Mouse (Mus musculus) thymus, adult 18-20 months (tissue): ENCODE data around the gene Serpina6.

ENCODE experiments used
- DNase-seq, 2 experiments: peaks; one replicate each; pipeline ENCODE4 v3.0.0; 2022; ENCODE audit warnings: mixed read lengths in 2 of 2

The Serpina6 gene

GRCm38 (mm10) chr12:103655123-103656044, 1.6 kb downstream of the Serpina6 start:
- DNase-seq: no peak

DNA sequence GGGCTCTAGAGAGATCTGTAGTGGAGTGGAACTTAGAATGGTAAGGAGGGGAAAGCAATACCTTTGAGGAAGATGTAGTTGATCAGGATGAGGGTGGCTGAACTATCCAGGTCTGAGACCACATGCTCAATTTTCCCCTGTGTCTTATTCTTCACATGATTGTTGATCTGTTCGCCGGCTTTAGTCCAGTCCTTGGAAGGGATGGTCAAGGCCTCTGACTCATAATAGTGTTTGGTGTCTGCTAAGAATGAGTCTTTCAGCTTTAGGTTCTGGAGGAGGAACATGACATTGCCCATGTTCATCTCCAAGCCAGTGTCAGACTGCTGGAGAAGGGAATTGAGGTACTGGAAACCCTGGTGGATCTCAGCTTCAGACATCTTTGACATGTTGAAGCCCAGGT, 3.2 kb downstream of the Serpina6 start:
- no peak for DNase-seq

DNA sequence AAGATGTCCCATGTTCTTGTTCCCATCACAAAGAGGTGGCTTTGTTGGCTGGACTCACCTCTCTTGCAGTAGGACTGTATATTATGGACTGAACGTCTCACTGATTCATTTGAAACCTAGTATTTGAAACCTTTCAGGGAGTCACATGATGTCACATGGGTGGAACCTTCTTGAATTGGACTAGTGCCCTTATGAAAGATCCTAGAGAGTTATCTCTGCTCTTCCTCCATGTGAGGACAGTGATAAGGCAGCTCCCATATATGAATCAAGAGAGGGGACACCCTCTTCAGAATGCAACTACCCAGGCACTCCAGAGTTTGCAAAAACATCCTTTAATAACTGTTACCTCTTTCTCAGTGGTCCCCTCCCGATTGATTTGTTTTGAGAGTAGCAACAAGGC, 10.7 kb downstream of the Serpina6 start:
- DNase-seq: no peak

GRCm38 (mm10) chr12:103644601-103645000, 12.4 kb downstream of the Serpina6 start:
- DNase-seq: no peak

DNA sequence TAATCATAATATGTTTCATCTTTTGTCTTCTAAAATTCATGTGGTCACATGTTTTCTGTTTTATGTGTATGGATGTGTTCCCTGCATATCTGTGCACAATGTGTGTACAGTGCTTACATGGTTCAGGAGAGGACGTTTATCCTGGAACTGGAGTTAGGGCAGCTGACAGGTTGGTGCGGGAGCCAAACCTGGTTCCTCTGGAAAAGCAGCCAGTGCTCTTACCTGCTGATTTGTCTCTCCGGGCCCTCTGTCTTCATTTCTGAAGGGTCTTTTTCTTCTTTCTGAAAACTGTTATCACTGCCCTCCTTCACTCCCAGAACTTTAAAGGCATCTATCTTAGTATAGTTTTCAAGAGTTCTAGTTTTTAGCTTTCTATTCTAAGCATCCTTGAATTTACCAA, 13.2 kb downstream of the Serpina6 start:
- no peak for DNase-seq

- peak; percentile 5 to 8 for DNase-seq
These were observed 13.7 kb downstream of the Serpina6 start for GRCm38 (mm10) chr12:103643336-103643735.

DNA sequence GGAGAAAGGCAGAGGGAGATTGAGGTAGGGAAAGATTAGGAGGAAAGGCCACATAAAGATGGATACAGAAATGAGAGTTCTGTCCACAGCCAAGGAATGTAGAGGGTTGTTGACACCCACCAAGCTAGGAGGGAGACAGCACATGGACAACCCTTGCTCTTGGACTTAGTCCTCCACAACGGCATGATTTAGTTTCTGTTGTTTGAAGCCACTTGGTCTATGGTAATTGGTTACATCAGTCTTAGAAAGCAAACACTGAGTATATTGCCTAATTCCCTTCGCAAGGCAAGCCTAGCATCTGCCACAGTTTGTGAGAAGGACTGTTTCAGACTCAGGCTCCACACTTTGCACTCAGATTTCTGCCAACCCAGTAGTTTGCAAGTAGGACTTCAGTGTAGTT, 21.2 kb downstream of the Serpina6 start:
- no peak for DNase-seq

- no peak for DNase-seq
These were observed 22.6 kb downstream of the Serpina6 start for GRCm38 (mm10) chr12:103634430-103634829.

DNA sequence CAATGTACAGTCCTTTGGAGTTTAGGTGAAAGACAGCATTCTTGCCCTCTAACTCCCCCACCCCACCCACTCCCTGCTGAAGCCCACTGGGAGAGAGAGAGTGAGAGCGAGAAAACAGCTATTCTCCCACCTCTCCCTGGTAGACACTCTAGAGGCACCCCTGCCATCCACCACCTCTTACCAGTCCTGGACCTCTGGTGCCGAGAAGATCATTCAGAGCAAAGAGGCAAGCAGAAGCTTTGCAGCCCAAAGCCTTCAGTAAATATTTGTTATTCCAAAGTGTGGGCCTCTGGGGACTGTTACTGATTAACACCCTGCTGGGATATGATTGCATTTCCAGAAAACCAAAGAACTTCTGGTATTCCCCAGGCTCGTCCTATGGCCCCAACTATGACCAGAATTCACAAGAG, 25.8 kb downstream of the Serpina6 start, which contains the start of gene Serpina10:
TSS of gene Serpina10 (minus strand) at position 242 of the 410 bp plus-strand sequence.
- no peak for DNase-seq

- no peak for DNase-seq
These were observed 40.2 kb downstream of the Serpina6 start for GRCm38 (mm10) chr12:103616860-103617261.

DNA sequence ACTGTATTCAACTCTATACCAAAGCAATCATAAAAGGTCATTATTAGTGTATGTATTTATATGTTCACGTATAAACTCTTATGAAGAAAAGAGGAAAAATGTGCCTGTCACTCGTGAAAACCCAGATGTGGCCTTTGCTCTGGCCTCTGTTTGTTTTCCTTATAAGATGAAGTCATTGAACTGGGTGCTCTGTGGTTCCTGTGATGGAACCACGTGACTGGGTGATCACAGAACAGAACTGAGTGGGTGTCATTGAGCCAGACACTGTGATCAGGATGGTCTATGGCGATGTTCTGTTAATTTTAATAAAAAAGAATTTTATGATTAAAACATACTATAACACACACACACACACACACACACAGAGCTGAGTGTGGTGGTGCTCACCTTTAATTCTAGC, 41.3 kb downstream of the Serpina6 start:
- no peak for DNase-seq

DNA sequence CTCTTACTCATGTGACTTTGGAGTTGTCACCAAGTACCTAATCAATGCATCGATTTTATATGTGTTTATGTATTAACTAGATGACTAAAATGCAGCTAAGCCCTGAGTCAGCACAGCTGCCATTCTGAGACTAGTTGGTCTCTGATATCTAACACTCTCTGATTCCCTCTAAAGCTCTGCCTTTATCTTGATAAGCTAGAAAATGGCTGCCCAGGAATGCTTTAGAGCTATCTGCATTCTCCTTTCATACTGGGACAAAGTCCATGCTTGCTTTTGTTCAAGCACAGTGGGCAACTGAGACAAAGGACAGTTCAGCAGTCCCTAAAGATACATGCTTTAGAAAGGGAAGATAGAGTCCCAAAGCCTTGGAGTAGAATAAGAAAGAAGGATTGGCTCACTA, 41.9 kb downstream of the Serpina6 start:
- DNase-seq: no peak

- DNase-seq: no peak
These were observed 55.2 kb downstream of the Serpina6 start for GRCm38 (mm10) chr12:103601839-103602238.

DNA sequence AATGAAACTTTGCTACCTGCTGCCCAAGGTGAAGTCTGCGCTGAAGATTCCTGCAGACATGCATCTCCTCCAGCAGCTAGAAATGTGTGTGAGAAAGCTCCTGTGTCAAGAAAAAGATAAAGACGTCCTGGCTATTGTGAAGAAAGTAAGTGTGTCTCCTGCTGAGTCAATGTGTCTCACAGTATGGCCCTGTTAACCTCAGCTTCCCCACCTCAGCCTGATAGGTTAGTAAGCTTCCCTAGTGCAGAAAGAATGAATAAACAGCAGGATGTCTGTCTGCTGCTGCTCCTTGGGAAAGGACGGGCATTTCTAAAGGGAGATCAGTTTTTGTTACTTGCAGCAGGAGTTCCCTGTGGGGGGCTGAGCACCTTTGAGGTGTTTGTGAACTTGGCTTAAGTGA, 56.6 kb downstream of the Serpina6 start:
- no peak for DNase-seq

DNA sequence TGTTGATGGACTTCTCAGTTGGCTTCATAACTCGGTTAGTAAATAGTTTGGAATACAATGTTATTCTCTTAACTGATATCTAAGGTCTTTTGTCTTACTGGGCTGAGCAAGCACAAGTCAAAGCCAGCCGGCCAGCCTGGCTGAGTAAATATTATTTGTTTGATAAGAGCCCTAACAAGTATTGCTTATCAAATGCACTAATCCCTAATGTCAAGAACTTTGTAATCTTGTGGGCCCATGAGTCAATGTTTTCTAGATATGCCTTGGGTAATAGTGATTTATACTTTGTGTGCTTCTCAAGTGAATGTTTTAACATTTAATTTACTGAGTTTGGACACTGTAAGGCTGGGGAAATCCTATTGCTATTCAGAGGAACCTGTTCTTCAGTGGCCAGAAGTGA, 58.6 kb downstream of the Serpina6 start:
- DNase-seq: no peak
